Mouse (Mus musculus): ENCODE data around the gene Rnf144a.

DNA sequence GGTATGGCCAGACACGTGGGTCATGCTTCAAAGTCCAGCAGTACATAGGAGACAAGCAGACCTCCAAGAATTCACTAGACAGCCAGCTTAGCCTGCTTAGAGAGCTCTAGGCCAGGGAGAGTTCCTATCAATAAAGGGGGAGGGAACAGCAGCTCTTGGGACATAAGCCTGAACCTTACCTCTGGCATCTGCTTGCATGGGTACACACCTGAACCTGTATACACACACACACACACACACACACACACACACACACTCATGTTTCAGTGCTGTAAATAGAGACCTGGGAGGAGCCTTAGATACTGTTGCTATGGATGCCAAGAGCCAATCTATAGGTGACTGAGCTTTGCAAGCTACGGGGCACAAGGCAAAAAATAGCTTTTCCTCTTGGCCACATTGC lies 138.5 kb downstream of the Rnf144a start:
- TF ChIP-seq POLR2A (IDR thresholded peaks at IDR 0.05; ENCODE audit: insufficient read depth, low read length) (no peak), CTCF (IDR thresholded peaks at IDR 0.05; ENCODE audit: low read depth, low read length) (no peak), EP300 (IDR thresholded peaks at IDR 0.05; ENCODE audit: insufficient read depth, low read depth, low read length) (no peak)
